Mouse (Mus musculus) bone marrow macrophage, adult 2 months (primary cell): ENCODE results near the gene Fbxw10. TPM values are rescaled to one million over a fixed set of nuclear protein-coding genes. Genes with fewer than 3 reads are reported as not detected.

Experiments used
- H3K27ac ChIP-seq: 2 replicates; pipeline ENCODE4 v1.5.1; 2012; ENCODE audit warnings: low read depth, low read length; ENCODE audit not compliant: insufficient read depth
- H3K4me1 ChIP-seq: 2 replicates; pipeline ENCODE4 v1.6.1; 2012; ENCODE audit warnings: low read length; ENCODE audit not compliant: control insufficient read depth, insufficient read depth
- H3K4me3 ChIP-seq: 2 replicates; pipeline ENCODE4 v1.5.1; 2012; ENCODE audit warnings: mild to moderate bottlenecking, low read length, moderate library complexity; ENCODE audit not compliant: insufficient read depth
- CTCF ChIP-seq: IDR thresholded peaks from 2 replicates; pipeline ENCODE4 v1.5.1; 2012; ENCODE audit warnings: low read depth, mild to moderate bottlenecking, low read length, moderate library complexity
- POLR2A ChIP-seq: IDR thresholded peaks from 2 replicates; pipeline ENCODE4 v1.6.1; 2012; ENCODE audit warnings: mild to moderate bottlenecking, low read depth, low read length, borderline replicate concordance
- polyA plus RNA-seq: library from polyadenylated mRNA; stranded (reverse); fragments of >200 nt; gene quantifications from 2 replicates; pipeline ENCODE4 v1.2.4, GENCODE M21; 2012; ENCODE audit not compliant: missing spikeins, insufficient read depth, insufficient read length

The Fbxw10 gene
- polyA plus RNA-seq, 1 experiment = 4.1 TPM

GRCm38 (mm10) chr11:62819059-62819686, 27.7 kb upstream of the Fbxw10 start:
- Histone ChIP-seq H3K4me1 (peaks cover 22% of the 10 kb centered on the region), H3K4me3 (no peak overlapping the region), H3K27ac (no peak overlapping the region)
- TF ChIP-seq POLR2A (no peak), CTCF (no peak)

- Histone ChIP-seq H3K4me1 (peaks cover 22% of the 10 kb centered on the region), H3K4me3 (peak within 1 kb of the TSS; percentile 70), H3K27ac (peak within 1 kb of the TSS; percentile 59)
- TF ChIP-seq POLR2A (no peak), CTCF (no peak)
Observed at GRCm38 (mm10) chr11:62820059-62820541, 26.8 kb upstream of the Fbxw10 start, which contains the start of gene Trim16. Trim16 (plus strand) TSS chr11:62820231.

GRCm38 (mm10) chr11:62820661-62821437, 26.0 kb upstream of the Fbxw10 start:
- Histone ChIP-seq H3K27ac (peak overlapping the region; percentile 59), H3K4me3 (peak overlapping the region; percentile 70), H3K4me1 (peaks cover 20% of the 10 kb centered on the region)
- TF ChIP-seq POLR2A (no peak), CTCF (no peak)

- peak overlapping the region; percentile 55 for H3K4me3 ChIP-seq
- peak overlapping the region; percentile 53 for H3K27ac ChIP-seq
- peaks cover 20% of the 10 kb centered on the region for H3K4me1 ChIP-seq
- no peak for TF ChIP-seq CTCF
- TF ChIP-seq POLR2A = no peak
Observed at GRCm38 (mm10) chr11:62821893-62822292, 25.0 kb upstream of the Fbxw10 start.

GRCm38 (mm10) chr11:62824211-62824610, 22.7 kb upstream of the Fbxw10 start:
- TF ChIP-seq CTCF (no peak), POLR2A (no peak)
- Histone ChIP-seq H3K27ac (no peak overlapping the region), H3K4me1 (peaks cover 17% of the 10 kb centered on the region), H3K4me3 (no peak overlapping the region)

- no peak for TF ChIP-seq POLR2A
- TF ChIP-seq CTCF = no peak
- Histone ChIP-seq H3K4me3 (no peak overlapping the region), H3K27ac (no peak overlapping the region), H3K4me1 (peaks cover 13% of the 10 kb centered on the region)
Observed at GRCm38 (mm10) chr11:62825222-62826105, 21.4 kb upstream of the Fbxw10 start.

- no peak overlapping the region for H3K4me3 ChIP-seq
- no peak for TF ChIP-seq CTCF
- no peak for TF ChIP-seq POLR2A
- H3K27ac ChIP-seq = no peak overlapping the region
- H3K4me1 ChIP-seq = peaks cover 13% of the 10 kb centered on the region
Observed at GRCm38 (mm10) chr11:62826106-62826733, 20.6 kb upstream of the Fbxw10 start.

GRCm38 (mm10) chr11:62827135-62827534, 19.7 kb upstream of the Fbxw10 start:
- no peak overlapping the region for H3K27ac ChIP-seq

GRCm38 (mm10) chr11:62827911-62828310, 19.0 kb upstream of the Fbxw10 start:
- TF ChIP-seq POLR2A = no peak
- TF ChIP-seq CTCF = no peak
- peaks cover 5% of the 10 kb centered on the region; the same call in 1 of the 2 replicates for H3K4me1 ChIP-seq
- no peak overlapping the region for H3K27ac ChIP-seq
- no peak overlapping the region for H3K4me3 ChIP-seq

More at GRCm38 (mm10) chr11:62827135-62827534, 19.7 kb upstream of the Fbxw10 start:
- no peak overlapping the region for H3K4me3 ChIP-seq
- TF ChIP-seq POLR2A (no peak), CTCF (no peak)
- H3K4me1 ChIP-seq = peaks cover 11% of the 10 kb centered on the region
